Mouse (Mus musculus) effector memory CD4-positive, alpha-beta T cell, adult 5 months (primary cell): ENCODE measurements around the gene Klrb1. TPM values are rescaled to one million over a fixed set of nuclear protein-coding genes. Genes with fewer than 3 reads are reported as not detected.

Source experiments
- polyA plus RNA-seq: library from polyadenylated mRNA; unstranded; fragments of 100-300 nt; shearing (Covaris generic); gene quantifications from one replicate; pipeline ENCODE4 v1.2.1, GENCODE M21; 2017

Klrb1 gene
- polyA plus RNA-seq, result not detected

DNA sequence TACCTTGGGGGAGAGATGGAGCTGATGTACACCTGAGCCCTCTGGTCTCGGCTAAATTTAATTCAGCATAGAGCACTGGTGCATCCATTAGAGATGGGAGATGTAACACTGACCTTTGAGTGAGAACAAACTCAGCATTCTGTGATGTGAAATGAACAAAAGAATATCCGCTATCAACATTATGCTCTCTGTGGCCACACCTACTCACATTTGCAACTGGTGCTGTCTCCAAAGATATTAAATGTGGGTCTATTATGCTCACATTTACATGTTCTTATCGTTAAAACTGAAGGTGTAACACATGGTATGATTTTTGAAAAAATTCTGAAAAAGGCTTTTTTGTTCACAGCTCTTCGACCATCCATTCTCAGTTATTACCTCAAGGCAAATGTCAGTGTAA is at the start of gene Klrb1:
Gene Klrb1 (minus strand): TSS at position 101 of the 400 bp plus-strand sequence.

GRCm38 (mm10) chr6:128662206-128662605 is 60.7 kb downstream of the Klrb1 start, which contains the start of gene Clec2h:
Gene Clec2h, plus strand, starts transcription at chr6:128662385.

Other genes with a start within 250 kb of the Klrb1 start
- not detected for gene Pzp, start 196.3 kb downstream of the Klrb1 start, polyA plus RNA-seq
- not detected for gene A2ml1, start 141.5 kb downstream of the Klrb1 start, polyA plus RNA-seq
- not detected for gene Klrb1a, start 99.5 kb downstream of the Klrb1 start, polyA plus RNA-seq
- not detected for gene Clec2h, start 60.7 kb downstream of the Klrb1 start, polyA plus RNA-seq
- gene Klrb1c, start 66.2 kb upstream of the Klrb1 start, polyA plus RNA-seq, result 9.7 TPM
- gene Gm44511, start 103.3 kb upstream of the Klrb1 start, polyA plus RNA-seq, result not detected
- gene Klrb1b, start 103.3 kb upstream of the Klrb1 start, polyA plus RNA-seq, result 0.51 TPM
- gene Clec2i, start 164.5 kb upstream of the Klrb1 start, polyA plus RNA-seq, result 99.2 TPM
- gene BC035044, start 168.1 kb upstream of the Klrb1 start, polyA plus RNA-seq, result 2.1 TPM
- not detected for gene Clec2g, start 211.3 kb upstream of the Klrb1 start, polyA plus RNA-seq